Mouse (Mus musculus) intestine, embryonic 14.5 days (tissue): ENCODE results near the gene Rnd2. TPM values are rescaled to one million over a fixed set of nuclear protein-coding genes. Genes with fewer than 3 reads are reported as not detected.
A peak's percentile ranks its signal among the peaks of the same experiment; 100 is the strongest.

Experiments
- ATAC-seq: fragments of 200-750 bp; cut with Nextera tagmentation; replicated peaks from 2 replicates; pipeline ENCODE4 v1.8.0; 2017; ENCODE audit warnings: low read depth, moderate number of reproducible peaks, moderate TSS enrichment, moderate library complexity; ENCODE audit not compliant: low FRiP score, low TSS enrichment
- DNase-seq: peaks from one replicate; pipeline ENCODE4 v3.0.0-alpha.2; 2018; ENCODE audit warnings: low spot score
- H3K27ac ChIP-seq: fragments of 300-500 bp; sonication (generic); 2 replicates; pipeline ENCODE4 v1.5.1; 2014; ENCODE audit warnings: low read depth, mild to moderate bottlenecking, control low read depth
- H3K27me3 ChIP-seq: fragments of 300-500 bp; sonication (generic); replicated peaks from 2 replicates; pipeline ENCODE4 v1.6.1; 2014; ENCODE audit warnings: low read length, control low read depth; ENCODE audit not compliant: control insufficient read depth, insufficient read depth
- H3K36me3 ChIP-seq: fragments of 300-500 bp; sonication (generic); 2 replicates; pipeline ENCODE4 v1.6.1; 2014; ENCODE audit warnings: low read length, control low read depth; ENCODE audit not compliant: control insufficient read depth, insufficient read depth
- H3K4me1 ChIP-seq: fragments of 300-500 bp; sonication (generic); replicated peaks from 2 replicates; pipeline ENCODE4 v1.6.1; 2014; ENCODE audit warnings: low read length, control low read depth, mixed read lengths; ENCODE audit not compliant: control insufficient read depth, insufficient read depth
- H3K4me2 ChIP-seq: fragments of 300-500 bp; sonication (generic); 2 replicates; pipeline ENCODE4 v1.6.1; 2014; ENCODE audit warnings: low read length
- H3K4me3 ChIP-seq: fragments of 300-500 bp; sonication (generic); 2 replicates; pipeline ENCODE4 v1.5.1; 2014; ENCODE audit warnings: low read depth, low read length, control low read depth, mixed read lengths
- H3K9ac ChIP-seq: fragments of 300-500 bp; sonication (generic); 2 replicates; pipeline ENCODE4 v1.6.1; 2014; ENCODE audit warnings: mild to moderate bottlenecking, low read length
- H3K9me3 ChIP-seq: fragments of 300-500 bp; sonication (generic); 2 replicates; pipeline ENCODE4 v1.6.1; 2016; ENCODE audit warnings: low read length, control low read depth; ENCODE audit not compliant: control insufficient read depth
- WGBS: fragments of 180-500 bp; shearing (Covaris S2); extraction: QIAGEN DNeasy Blood & Tissue Kit; methylation state at CpG from one replicate; pipeline ENCODE4 v1.1.7; 2014; 5-methylcytosine and 5-hydroxymethylcytosine counted together
- polyA plus RNA-seq: library from polyadenylated mRNA; unstranded; fragments of >200 nt; fragmentation: Nextera tagmentation; extraction: Ambion mirVana; gene quantifications from 2 replicates; pipeline ENCODE4 v1.2.1, GENCODE M21; 2014

The Rnd2 gene
- 15.9 and 16.7 TPM in 2 replicates for polyA plus RNA-seq

GRCm38 (mm10) chr11:101464211-101465100 is at the start of gene Rnd2:
Rnd2 (plus strand) TSS chr11:101464999.
- WGBS = 8% methylated on average over 12 of the region's 12 CpGs
- no peaks in the 10 kb centered on the region for H3K9me3 ChIP-seq
- H3K9ac ChIP-seq = peak within 1 kb of the TSS; percentile 53
- H3K36me3 ChIP-seq = peaks cover 26% of the 10 kb centered on the region
- peak within 1 kb of the TSS; percentile 90 for H3K4me2 ChIP-seq
- peak; percentile 33 for ATAC-seq
- no peaks in the 10 kb centered on the region for H3K27me3 ChIP-seq
- H3K4me1 ChIP-seq = peaks cover 27% of the 10 kb centered on the region
- H3K4me3 ChIP-seq = peak within 1 kb of the TSS; percentile 72
- peak within 1 kb of the TSS; percentile 84 for H3K27ac ChIP-seq
- no peak for DNase-seq

DNA sequence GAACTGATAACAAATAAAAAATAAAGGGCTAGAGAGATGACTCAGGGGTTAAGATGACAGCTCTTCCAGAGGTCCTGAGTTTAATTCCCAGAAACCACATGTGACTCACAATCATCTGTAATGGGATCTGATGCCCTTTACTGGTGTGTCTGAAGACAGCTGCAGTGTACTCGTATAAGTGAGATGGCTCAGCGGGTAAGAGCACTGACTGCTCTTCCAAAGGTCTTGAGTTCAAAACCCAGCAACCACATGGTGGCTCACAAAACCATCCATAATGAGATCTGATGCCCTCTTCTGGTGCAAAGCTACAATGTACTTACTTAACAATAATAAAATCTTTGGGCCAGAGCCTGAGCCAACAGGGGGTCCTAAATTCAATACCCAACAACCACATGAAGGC is 49.5 kb upstream of the Rnd2 start:
- no peak overlapping the region for H3K9ac ChIP-seq
- no peak overlapping the region for H3K27ac ChIP-seq
- peaks cover 4% of the 10 kb centered on the region; the same call in 1 of the 2 replicates for H3K4me1 ChIP-seq
- DNase-seq (no peak), ATAC-seq (no peak)
- no peaks in the 10 kb centered on the region for H3K9me3 ChIP-seq
- no peak overlapping the region for H3K4me2 ChIP-seq
- WGBS = 92% methylated on average over 2 of the region's 2 CpGs
- H3K4me3 ChIP-seq = no peak overlapping the region
- H3K36me3 ChIP-seq = peaks cover 33% of the 10 kb centered on the region
- no peaks in the 10 kb centered on the region for H3K27me3 ChIP-seq

DNA sequence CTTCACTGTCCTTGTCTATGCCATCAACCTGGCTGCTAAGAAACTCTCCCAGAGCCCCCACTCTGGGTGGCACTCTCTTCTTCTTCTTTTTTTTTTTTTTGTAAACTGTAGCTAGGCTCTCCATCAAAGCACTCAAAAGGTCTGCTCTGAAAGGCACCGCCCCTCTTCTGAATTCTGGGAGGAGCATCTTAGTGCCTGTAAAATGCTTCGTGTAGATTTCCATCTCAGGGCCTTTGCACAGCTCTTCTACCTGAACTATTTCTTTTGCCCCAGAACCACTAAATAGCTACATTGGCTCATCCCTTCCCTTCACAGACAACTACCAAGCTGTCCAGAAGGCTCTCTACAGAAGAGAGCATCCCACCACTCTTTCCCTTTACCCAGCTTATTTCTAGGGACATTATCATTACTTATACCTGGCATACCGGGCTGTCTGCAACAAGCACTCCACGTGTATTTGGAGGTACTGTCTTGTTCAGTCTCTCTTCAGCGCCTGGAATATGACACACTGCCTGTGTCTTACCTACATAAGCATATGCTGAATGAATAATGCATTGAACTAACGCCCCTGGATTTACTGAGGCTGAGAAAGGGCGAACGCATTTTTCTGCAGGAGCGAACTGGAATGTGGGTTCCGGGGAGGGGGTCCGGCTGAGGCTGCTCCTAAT is 48.2 kb upstream of the Rnd2 start:
- under 1% methylated on average over 11 of the region's 11 CpGs for WGBS
- H3K36me3 ChIP-seq = peaks cover 21% of the 10 kb centered on the region
- H3K4me1 ChIP-seq = peaks cover 4% of the 10 kb centered on the region; the same call in 1 of the 2 replicates
- no peaks in the 10 kb centered on the region for H3K9me3 ChIP-seq
- DNase-seq (no peak), ATAC-seq (peak; percentile 40)
- no peaks in the 10 kb centered on the region for H3K27me3 ChIP-seq
- peak overlapping the region; percentile 73 for H3K4me2 ChIP-seq
- peak overlapping the region; percentile 76 for H3K27ac ChIP-seq
- peak overlapping the region; percentile 87 for H3K9ac ChIP-seq
- peak overlapping the region; percentile 92 for H3K4me3 ChIP-seq

DNA sequence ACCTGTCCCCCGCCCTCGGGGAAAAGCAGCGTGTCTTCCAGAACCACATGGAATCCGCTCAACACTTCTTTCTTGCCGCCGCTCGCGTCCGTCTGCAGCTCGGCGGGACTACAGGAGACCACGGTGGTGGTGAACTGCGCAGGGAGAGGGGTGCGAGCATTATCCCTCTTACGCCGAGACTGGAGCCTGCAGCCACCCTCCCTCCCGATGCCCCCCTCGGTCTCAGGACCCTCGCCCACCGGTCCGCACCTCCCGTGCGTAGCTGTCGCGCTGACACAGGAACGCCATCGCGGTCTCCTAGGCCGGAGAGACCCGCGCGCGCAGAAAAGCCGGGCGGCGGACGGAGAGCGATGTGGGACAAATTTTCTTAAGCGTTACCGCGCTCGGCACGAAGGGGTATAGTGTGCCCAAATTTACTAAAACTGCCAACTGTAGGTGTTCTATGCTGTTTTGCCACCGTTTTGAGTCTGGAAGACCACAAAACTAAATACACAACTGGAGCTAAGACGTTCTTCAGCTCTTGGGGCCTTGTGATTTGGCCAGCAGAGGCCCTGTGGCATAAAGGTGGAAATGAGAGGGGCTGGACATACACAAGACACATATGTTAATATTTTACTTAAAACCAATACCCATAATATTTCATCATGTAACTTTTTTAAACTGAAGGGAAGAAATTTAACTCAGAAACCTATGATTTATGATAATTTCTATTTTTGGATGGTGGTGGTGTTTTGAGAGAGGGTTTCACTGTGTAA is 47.5 kb upstream of the Rnd2 start, which contains the start of gene Aarsd1:
Gene Aarsd1 (minus strand): TSS at position 515 of the 755 bp plus-strand sequence.
- H3K9me3 ChIP-seq = no peaks in the 10 kb centered on the region
- H3K9ac ChIP-seq = peak within 1 kb of the TSS; percentile 87
- H3K4me1 ChIP-seq = peaks cover 4% of the 10 kb centered on the region; the same call in 1 of the 2 replicates
- ATAC-seq (peak; percentile 75), DNase-seq (peak; percentile 96)
- peak within 1 kb of the TSS; percentile 73 for H3K4me2 ChIP-seq
- H3K4me3 ChIP-seq = peak within 1 kb of the TSS; percentile 92
- H3K36me3 ChIP-seq = peaks cover 14% of the 10 kb centered on the region
- under 1% methylated on average over 45 of the region's 45 CpGs for WGBS
- no peaks in the 10 kb centered on the region for H3K27me3 ChIP-seq
- H3K27ac ChIP-seq = peak within 1 kb of the TSS; percentile 76

GRCm38 (mm10) chr11:101418991-101419390 is 45.8 kb upstream of the Rnd2 start:
- H3K27ac ChIP-seq = no peak overlapping the region
- no peaks in the 10 kb centered on the region for H3K9me3 ChIP-seq
- ATAC-seq = no peak
- H3K4me3 ChIP-seq = no peak overlapping the region
- H3K36me3 ChIP-seq = no peaks in the 10 kb centered on the region; the same call in 1 of the 2 replicates
- no peak overlapping the region for H3K4me2 ChIP-seq
- no peak overlapping the region for H3K9ac ChIP-seq
- WGBS = 61% methylated on average over 6 of the region's 6 CpGs
- no peak for DNase-seq
- no peaks in the 10 kb centered on the region for H3K27me3 ChIP-seq
- peaks cover 9% of the 10 kb centered on the region for H3K4me1 ChIP-seq

- H3K4me1 ChIP-seq = peaks cover 11% of the 10 kb centered on the region
- H3K4me2 ChIP-seq = no peak overlapping the region
- H3K27me3 ChIP-seq = no peaks in the 10 kb centered on the region
- H3K9me3 ChIP-seq = no peaks in the 10 kb centered on the region
- no peak overlapping the region for H3K4me3 ChIP-seq
- WGBS = 36% methylated on average over 3 of the region's 3 CpGs
- no peak overlapping the region for H3K27ac ChIP-seq
- no peaks in the 10 kb centered on the region for H3K36me3 ChIP-seq
- no peak for DNase-seq
- H3K9ac ChIP-seq = no peak overlapping the region
- ATAC-seq = no peak
Measured at GRCm38 (mm10) chr11:101419610-101420009, 45.2 kb upstream of the Rnd2 start.

DNA sequence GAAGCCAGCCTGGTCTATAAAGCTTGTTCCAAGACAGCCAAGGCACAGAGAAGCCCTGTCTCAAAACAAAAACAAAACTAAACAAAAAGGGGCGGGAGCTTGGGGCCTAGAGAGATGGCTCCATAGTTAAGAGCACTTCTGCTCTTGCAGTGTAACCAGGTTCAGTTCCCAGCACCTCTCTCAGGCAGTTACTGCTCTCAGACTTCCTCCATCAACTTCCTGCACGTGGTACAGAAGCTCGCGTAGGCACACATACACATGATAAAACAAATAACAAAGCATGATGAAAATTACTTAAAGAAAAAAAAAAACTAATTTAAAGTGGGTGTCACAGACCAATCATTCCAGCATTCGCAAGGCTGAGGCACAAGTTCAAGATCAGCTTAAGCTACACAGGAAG is 44.7 kb upstream of the Rnd2 start:
- Histone ChIP-seq H3K9ac (no peak overlapping the region), H3K9me3 (no peaks in the 10 kb centered on the region), H3K4me2 (no peak overlapping the region), H3K36me3 (no peaks in the 10 kb centered on the region), H3K4me3 (no peak overlapping the region), H3K27me3 (no peaks in the 10 kb centered on the region), H3K27ac (no peak overlapping the region), H3K4me1 (peaks cover 11% of the 10 kb centered on the region)
- ATAC-seq = no peak
- no peak for DNase-seq
- WGBS = 89% methylated on average over 5 of the region's 5 CpGs
